Mouse (Mus musculus) right cerebral cortex, adult 2 months (tissue): ENCODE measurements around the gene Psmb1.
"Not testable (repeated sequence)": the region's sequence is repeated elsewhere in the genome, so short reads cannot be mapped to it uniquely, and the experiment has no call there.

Experiments
- DNase-seq, 2 experiments: peaks; one replicate each; pipeline ENCODE4 v3.0.0; 2021 to 2022; ENCODE audit warnings: low spot score in 2 of 2

Gene Psmb1

GRCm38 (mm10) chr17:15461921-15462495 lies 37.5 kb downstream of the Psmb1 start:
- no peak for DNase-seq

- no peak for DNase-seq
These were observed 39.8 kb downstream of the Psmb1 start for GRCm38 (mm10) chr17:15459761-15460160.

GRCm38 (mm10) chr17:15456595-15456994 lies 43.0 kb downstream of the Psmb1 start:
- no peak for DNase-seq

- DNase-seq = no peak
These were observed 44.3 kb downstream of the Psmb1 start for GRCm38 (mm10) chr17:15455203-15455602.

GRCm38 (mm10) chr17:15449606-15450005 lies 49.9 kb downstream of the Psmb1 start:
- DNase-seq = no peak

GRCm38 (mm10) chr17:15449144-15449543 lies 50.4 kb downstream of the Psmb1 start:
- not testable (repeated sequence) for DNase-seq

- DNase-seq = no peak
These were observed 51.7 kb downstream of the Psmb1 start for GRCm38 (mm10) chr17:15447831-15448230.

- DNase-seq = no peak
These were observed 54.1 kb downstream of the Psmb1 start for GRCm38 (mm10) chr17:15445421-15445820.

- peak in 1 of 2 experiments; percentile 45 for DNase-seq
These were observed 59.0 kb downstream of the Psmb1 start for GRCm38 (mm10) chr17:15440463-15441121.

- DNase-seq = no peak
These were observed 59.5 kb downstream of the Psmb1 start for GRCm38 (mm10) chr17:15440067-15440462.

DNA sequence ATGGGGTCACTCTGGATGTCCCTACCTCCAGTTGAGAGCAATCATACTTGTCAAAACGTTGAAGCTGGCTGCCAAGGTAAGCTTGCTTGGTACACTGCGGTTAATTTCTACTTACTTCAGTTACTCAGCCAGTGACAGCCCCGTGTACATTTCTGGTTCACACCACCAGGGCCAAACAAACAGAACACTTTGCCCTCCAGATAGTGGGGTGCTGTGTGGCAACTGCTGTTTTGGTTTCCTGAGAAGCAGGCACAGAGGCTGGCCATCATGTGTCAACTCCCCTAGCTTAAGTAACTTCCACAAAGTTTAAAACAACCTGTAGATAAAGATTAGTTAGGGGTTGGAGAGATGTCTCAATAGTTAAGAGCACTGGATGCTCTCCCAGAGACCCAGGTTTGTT lies 64.8 kb downstream of the Psmb1 start:
- DNase-seq = no peak

DNA sequence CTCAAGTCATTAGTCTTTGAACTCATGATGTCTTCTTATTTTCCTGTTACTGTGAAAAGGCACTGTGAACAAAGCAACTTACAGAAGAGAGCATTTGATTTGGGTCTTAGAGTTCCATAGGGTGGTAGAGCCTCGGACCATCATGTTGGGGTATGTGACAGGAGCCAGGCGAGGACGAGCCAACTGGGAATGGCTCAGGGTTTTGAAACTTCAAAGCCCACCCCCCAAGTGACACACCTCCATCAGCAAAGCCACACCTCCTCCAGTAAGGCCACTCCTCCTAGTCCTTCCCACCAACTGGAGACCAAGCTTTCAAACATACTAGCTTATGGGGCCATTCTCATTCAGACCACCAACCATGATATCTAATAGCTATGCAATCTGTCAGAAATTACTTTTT lies 67.5 kb downstream of the Psmb1 start:
- no peak for DNase-seq

DNA sequence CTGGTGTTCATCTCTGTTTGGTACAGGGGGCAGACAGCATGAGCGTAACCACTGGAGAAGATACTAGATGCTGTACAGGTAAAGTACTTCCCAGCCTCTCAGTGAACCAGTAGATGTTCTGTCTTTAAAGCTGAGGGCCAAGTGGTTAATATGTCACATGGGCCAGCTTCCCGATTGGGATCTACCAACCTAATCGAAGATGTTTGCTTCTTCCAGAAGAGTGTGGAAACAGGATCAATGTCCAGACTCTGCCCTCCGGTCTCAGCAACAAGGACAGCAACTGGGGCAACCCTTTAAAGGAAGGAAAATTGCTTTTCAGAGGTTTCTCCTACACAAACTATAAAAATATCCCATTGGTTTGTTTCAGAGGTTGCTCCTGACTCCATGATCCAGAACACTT lies 68.0 kb downstream of the Psmb1 start:
- DNase-seq = no peak

- no peak for DNase-seq
These were observed 68.5 kb downstream of the Psmb1 start for GRCm38 (mm10) chr17:15431021-15431514.

DNA sequence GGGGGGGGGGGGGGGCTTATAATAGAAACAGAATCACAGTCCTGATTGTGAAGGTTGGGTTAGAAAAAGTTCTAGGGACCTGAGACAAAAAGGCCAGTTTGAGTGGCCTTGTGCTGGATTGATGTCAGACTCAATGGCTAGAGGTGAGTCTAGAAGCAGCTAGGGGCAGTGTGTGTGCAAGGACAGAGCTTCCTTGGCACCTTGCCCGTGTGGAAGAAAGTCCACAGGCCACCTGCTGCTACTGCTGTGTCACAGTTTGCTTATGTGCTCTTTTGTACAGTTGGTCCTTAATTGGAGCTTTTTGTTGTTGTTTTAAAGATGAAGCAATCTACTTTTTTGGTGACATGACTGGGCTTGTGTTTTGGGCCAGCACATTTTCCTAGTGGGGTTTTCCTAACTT lies 69.6 kb downstream of the Psmb1 start:
- DNase-seq = no peak

GRCm38 (mm10) chr17:15429451-15429850 lies 70.1 kb downstream of the Psmb1 start:
- DNase-seq = no peak

DNA sequence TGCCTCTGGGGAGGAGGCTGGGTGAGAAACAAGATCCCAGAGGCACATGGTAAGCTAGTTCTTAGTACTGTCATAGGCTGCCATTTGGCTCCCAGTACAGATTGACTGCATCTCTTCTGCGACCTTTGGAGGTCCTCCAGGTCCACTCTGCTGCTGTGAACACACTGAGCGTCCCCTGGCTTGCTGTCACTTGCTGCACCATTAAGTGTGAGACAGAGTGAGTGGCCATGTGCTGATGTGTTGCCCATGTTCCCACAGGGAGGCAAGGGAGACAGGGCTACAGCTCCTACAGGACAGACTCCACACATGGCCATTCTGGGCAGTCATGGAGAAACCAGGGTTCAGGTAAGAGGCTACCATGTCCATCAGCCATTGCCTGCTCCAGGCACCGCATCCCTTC lies 73.6 kb downstream of the Psmb1 start:
- DNase-seq = no peak
